ENCODE assay signal across 8 mouse cellular contexts in genomic region chr12:3805852-3806251, GRCm38 (mm10). TPM values are rescaled to one million over a fixed set of nuclear protein-coding genes. Genes with fewer than 3 reads are reported as not detected.
DNase-seq lines count a peak whose midpoint lies in the region; ATAC-seq and TF ChIP-seq lines count a peak whose summit lies in the region.

TSS of gene Dnmt3a (plus strand) at chr12:3806007.

- no peaks in the 10 kb centered on the region for H3K36me3 ChIP-seq in testis, adult 2 months (ENCODE audit: control insufficient read depth, insufficient read depth, low read length)
- no peaks in the 10 kb centered on the region for H3K36me3 ChIP-seq in heart, embryonic 10.5 days
- H3K36me3 ChIP-seq in midbrain, embryonic 16.5 days (ENCODE audit: control insufficient read depth, insufficient read depth, low read length) = no peaks in the 10 kb centered on the region

- no peak within 1 kb of the TSS for H3K27ac ChIP-seq in testis, adult 2 months (ENCODE audit: control insufficient read depth, insufficient read depth, low read depth, low read length)
- H3K27ac ChIP-seq in heart, embryonic 10.5 days = peak within 1 kb of the TSS; percentile 97
- peak within 1 kb of the TSS; percentile 92 for H3K27ac ChIP-seq in midbrain, embryonic 16.5 days (ENCODE audit: low read length)

- no peak for TF ChIP-seq CTCF in testis, adult 2 months (IDR thresholded peaks at IDR 0.05; ENCODE audit: control insufficient read depth, insufficient read depth, insufficient replicate concordance, low read depth, low read length)

- H3K4me1 ChIP-seq in testis, adult 2 months (ENCODE audit: control insufficient read depth, insufficient read depth, low read length) = peaks cover 16% of the 10 kb centered on the region
- H3K4me1 ChIP-seq in heart, embryonic 10.5 days = peaks cover 41% of the 10 kb centered on the region
- peaks cover 25% of the 10 kb centered on the region for H3K4me1 ChIP-seq in midbrain, embryonic 16.5 days (ENCODE audit: control insufficient read depth, insufficient read depth, low read length)

- no peak for TF ChIP-seq POLR2A in testis, adult 2 months (IDR thresholded peaks at IDR 0.05; ENCODE audit: control insufficient read depth, low read depth, low read length)

- peak within 1 kb of the TSS; percentile 80 for H3K4me2 ChIP-seq in midbrain, embryonic 16.5 days (ENCODE audit: low read length)

- H3K4me3 ChIP-seq in testis, adult 2 months (ENCODE audit: control insufficient read depth, low read depth, low read length) = peak within 1 kb of the TSS; percentile 84
- peak within 1 kb of the TSS; percentile 89 for H3K4me3 ChIP-seq in heart, embryonic 10.5 days
- peak within 1 kb of the TSS; percentile 87 for H3K4me3 ChIP-seq in midbrain, embryonic 16.5 days (ENCODE audit: low read depth, low read length)

- no peak for DNase-seq in testis, postnatal 14 days (ENCODE audit: low spot score)
- no peak for DNase-seq in heart, embryonic 10.5 days (ENCODE audit: low spot score)
- DNase-seq in layer of hippocampus, postnatal 36 days = no peak
- no peak for DNase-seq in right cerebral cortex, postnatal 36 days (ENCODE audit: low spot score in 2 of 2)
- DNase-seq in urinary bladder, postnatal 10 days (ENCODE audit: low spot score) = no peak

- H3K27me3 ChIP-seq in testis, adult 2 months (ENCODE audit: control insufficient read depth, insufficient read depth, low read length) = no peaks in the 10 kb centered on the region; the same call in 1 of the 2 replicates
- peaks cover 29% of the 10 kb centered on the region; the same call in 1 of the 2 replicates for H3K27me3 ChIP-seq in heart, embryonic 10.5 days (ENCODE audit: insufficient read depth, poor library complexity, severe bottlenecking)
- H3K27me3 ChIP-seq in midbrain, embryonic 16.5 days (ENCODE audit: control insufficient read depth, insufficient read depth, low read depth, low read length) = no peaks in the 10 kb centered on the region

- peak within 1 kb of the TSS; percentile 91 for H3K9ac ChIP-seq in midbrain, embryonic 16.5 days (ENCODE audit: low read depth, low read length)

- no peaks in the 10 kb centered on the region for H3K9me3 ChIP-seq in heart, embryonic 10.5 days
- no peaks in the 10 kb centered on the region for H3K9me3 ChIP-seq in midbrain, embryonic 16.5 days (replicated peaks; ENCODE audit: control insufficient read depth, low read length, poor library complexity, severe bottlenecking)

- WGBS in heart, embryonic 10.5 days = 21% methylated on average over 4 of the region's 4 CpGs
- WGBS in midbrain, embryonic 16.5 days = 24% methylated on average over 4 of the region's 4 CpGs

- ATAC-seq in common myeloid progenitor, adult 5-6 weeks (replicated peaks; ENCODE audit: low read depth, poor library complexity, severe bottlenecking) = no peak
- ATAC-seq in midbrain, embryonic 16.5 days = peak; percentile 16

RNA-seq across cellular contexts. Expression of gene Dnmt3a, which starts in this region (rescaled TPM):
- 7.0 and 7.2 TPM in 2 replicates for polyA plus RNA-seq in testis, adult 2 months (2012; rRNA removed)
- total RNA-seq in common myeloid progenitor, adult 5-6 weeks (2017) = 23.7 and 24.7 TPM in 2 replicates
- 148 and 154 TPM in 2 replicates for polyA plus RNA-seq in heart, embryonic 10.5 days (2016; fragmentation: Nextera tagmentation; extraction: Ambion mirVana)
- 10 to 100 TPM; 75.4 to 79.8 TPM for total RNA-seq in layer of hippocampus, postnatal 36 days (2021)
- 112 and 125 TPM in 2 replicates for polyA plus RNA-seq in midbrain, embryonic 16.5 days (2015; fragmentation: Nextera tagmentation; extraction: Ambion mirVana)

Comparison
In these comparisons a context has a peak if more than half of its experiments do, and no peak if none do; other contexts are left out.
1. RNA of gene Dnmt3a (polyA plus RNA-seq): 148 to 154 TPM in heart, embryonic 10.5 days and 112 to 125 TPM in midbrain, embryonic 16.5 days; 7.0 to 7.2 TPM in testis, adult 2 months; every median in the first group is over 10 times any median in the second.
2. Peak in every context shown above with its lines, with median percentiles within 50 percentile points of each other: H3K4me3 ChIP-seq.